Comparison of ENCODE assay signal across 7 mouse cellular contexts in the genomic region with DNA sequence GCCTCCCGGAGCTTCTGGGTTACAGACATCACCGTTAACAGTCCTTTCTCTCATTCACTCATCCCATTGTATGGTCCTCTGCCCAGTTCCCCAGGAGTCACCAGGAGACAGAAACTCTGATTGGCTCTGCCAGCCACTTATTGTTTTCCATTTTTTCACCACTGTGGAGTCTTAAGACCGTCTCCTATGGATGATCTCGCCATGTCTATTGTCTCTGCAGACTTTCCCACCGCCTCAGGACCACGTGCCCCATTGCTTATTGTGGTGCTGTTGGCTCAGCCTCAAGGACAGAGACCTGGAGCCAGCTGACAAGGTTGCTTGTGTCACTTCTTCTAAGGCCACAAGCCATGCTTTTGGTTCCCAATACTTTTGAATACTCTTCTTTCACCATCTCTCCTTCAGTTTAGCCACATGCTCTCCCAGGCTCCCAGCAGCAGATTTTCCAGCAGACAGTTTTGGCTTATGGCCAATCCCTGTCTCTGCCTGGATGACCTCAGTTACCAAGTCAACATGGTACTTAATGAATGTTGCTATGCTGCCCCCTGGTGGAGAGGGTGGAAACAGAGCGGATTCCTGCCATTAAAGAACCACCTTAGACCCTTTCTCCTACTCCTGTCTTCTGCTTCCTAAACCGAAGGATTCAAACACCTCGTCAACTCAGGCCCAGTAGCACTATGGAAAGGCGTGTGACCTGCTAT.
DNase-seq lines count a peak whose midpoint lies in the region; ATAC-seq and TF ChIP-seq lines count a peak whose summit lies in the region.

No protein-coding gene starts in this region.

- H3K27me3 ChIP-seq in lung, embryonic 14.5 days (ENCODE audit: insufficient read depth, low read length) = 0 out of 2 replicates have a peak, but pooled peaks cover 2% of the 10 kb centered on the region

- H3K27ac ChIP-seq in embryonic fibroblast, embryonic 13.5 days (ENCODE audit: insufficient read depth, low read length) = no peak overlapping the region
- H3K27ac ChIP-seq in lung, embryonic 14.5 days (ENCODE audit: low read depth) = no peak overlapping the region

- TF ChIP-seq CTCF in embryonic fibroblast, embryonic 13.5 days (IDR thresholded peaks at IDR 0.05; ENCODE audit: borderline replicate concordance, insufficient read depth, low read length) = 0 out of 2 replicates have a peak, but pooled peaks have one; percentile 32
- TF ChIP-seq CTCF in lung, embryonic 14.5 days (IDR thresholded peaks at IDR 0.05; ENCODE audit: low read depth) = peak; percentile 88

- no peaks in the 10 kb centered on the region for H3K9me3 ChIP-seq in lung, embryonic 14.5 days (ENCODE audit: low read depth, low read length)

- peak; percentile 75 for ATAC-seq in lung, embryonic 14.5 days (ENCODE audit: insufficient read depth)

- no peak for TF ChIP-seq POLR2A in embryonic fibroblast, embryonic 13.5 days (IDR thresholded peaks at IDR 0.05; ENCODE audit: low read depth, low read length)

- peak; percentile 65 for DNase-seq in NIH3T3 (ENCODE audit: low read depth)
- peak; percentile 75 for DNase-seq in brain, adult 2 months (ENCODE audit: low read depth, low spot score)
- DNase-seq in heart, postnatal 4 days = peak; percentile 78
- peak; percentile 10 for DNase-seq in large intestine, adult 2 months (ENCODE audit: low read depth, low spot score)
- peak; percentile 94 for DNase-seq in lung, embryonic 14.5 days
- DNase-seq in retina, postnatal 7 days (ENCODE audit: low read depth, low spot score) = peak; percentile 61

- no peak overlapping the region for H3K4me2 ChIP-seq in lung, embryonic 14.5 days

- H3K36me3 ChIP-seq in lung, embryonic 14.5 days (ENCODE audit: insufficient read depth) = no peaks in the 10 kb centered on the region

- no peaks in the 10 kb centered on the region for H3K4me1 ChIP-seq in embryonic fibroblast, embryonic 13.5 days (ENCODE audit: control insufficient read depth, insufficient read depth, low read length)
- H3K4me1 ChIP-seq in lung, embryonic 14.5 days (ENCODE audit: insufficient read depth) = no peaks in the 10 kb centered on the region

- H3K4me3 ChIP-seq in embryonic fibroblast, embryonic 13.5 days (ENCODE audit: insufficient read depth, low read length) = no peak overlapping the region
- H3K4me3 ChIP-seq in lung, embryonic 14.5 days (ENCODE audit: low read depth, low read length) = no peak overlapping the region

- no peak overlapping the region for H3K9ac ChIP-seq in lung, embryonic 14.5 days

- 53% methylated on average over 10 of the region's 10 CpGs for WGBS in large intestine, adult 2 months
- 56% methylated on average over 10 of the region's 10 CpGs for WGBS in lung, embryonic 14.5 days

Comparison
In these comparisons a context has a peak if more than half of its experiments do, and no peak if none do; other contexts are left out.
1. DNase-seq: peak in every context shown above with its lines; median percentile 94 in lung, embryonic 14.5 days; 78 in heart, postnatal 4 days; 75 in brain, adult 2 months; 65 in NIH3T3; 61 in retina, postnatal 7 days; 10 in large intestine, adult 2 months.